Mouse (Mus musculus): Measurements from ENCODE around the gene Dcst2. TPM values are rescaled to one million over a fixed set of nuclear protein-coding genes. Genes with fewer than 3 reads are reported as not detected.

The Dcst2 gene
- total RNA-seq, 1 experiment: not detected

GRCm38 (mm10) chr3:89355512-89355902 lies 6.3 kb upstream of the Dcst2 start:
- Histone ChIP-seq H3K9me3 (ENCODE audit: control insufficient read depth, insufficient read depth, low read depth, low read length) (no peaks in the 10 kb centered on the region), H3K36me3 (ENCODE audit: control insufficient read depth, insufficient read depth, low read length, poor library complexity, severe bottlenecking) (no peaks in the 10 kb centered on the region), H3K9ac (ENCODE audit: insufficient read depth, low read depth, low read length, poor library complexity, severe bottlenecking) (no peak overlapping the region), H3K27ac (ENCODE audit: insufficient read depth, low read depth, low read length, poor library complexity, severe bottlenecking) (no peak overlapping the region), H3K4me1 (ENCODE audit: control insufficient read depth in 2 of 2, insufficient read depth in 2 of 2, low read length in 2 of 2, poor library complexity in 1 of 2) (peaks cover 2 to 10% of the 10 kb centered on the region in 2 experiments; a peak in 1 of 4 replicates), H3K4me3 (ENCODE audit: insufficient read depth in 1 of 2, low read depth in 1 of 2, low read length in 2 of 2, poor library complexity in 1 of 2, severe bottlenecking in 1 of 2) (no peak overlapping the region)
- no peak for TF ChIP-seq MAFK (IDR thresholded peaks at IDR 0.05; ENCODE audit: insufficient read depth, low read depth, low read length)
- TF ChIP-seq HCFC1 (IDR thresholded peaks at IDR 0.05; ENCODE audit: borderline replicate concordance, insufficient read depth, low read length): no peak
- no peak for TF ChIP-seq CHD2 (IDR thresholded peaks at IDR 0.05; ENCODE audit: low read depth, low read length)
- no peak for TF ChIP-seq ZC3H11A (IDR thresholded peaks at IDR 0.05; ENCODE audit: borderline replicate concordance, low read depth, low read length)
- no peak for TF ChIP-seq ZNF384 (IDR thresholded peaks at IDR 0.05; ENCODE audit: low read depth, low read length)
- DNase-seq (ENCODE audit: low read depth, low spot score): no peak
- in situ Hi-C loops (cut with MboI; ENCODE audit: low sequenced_read_pairs in 2 of 2, unreplicated experiment in 2 of 2): no loop called here

DNA sequence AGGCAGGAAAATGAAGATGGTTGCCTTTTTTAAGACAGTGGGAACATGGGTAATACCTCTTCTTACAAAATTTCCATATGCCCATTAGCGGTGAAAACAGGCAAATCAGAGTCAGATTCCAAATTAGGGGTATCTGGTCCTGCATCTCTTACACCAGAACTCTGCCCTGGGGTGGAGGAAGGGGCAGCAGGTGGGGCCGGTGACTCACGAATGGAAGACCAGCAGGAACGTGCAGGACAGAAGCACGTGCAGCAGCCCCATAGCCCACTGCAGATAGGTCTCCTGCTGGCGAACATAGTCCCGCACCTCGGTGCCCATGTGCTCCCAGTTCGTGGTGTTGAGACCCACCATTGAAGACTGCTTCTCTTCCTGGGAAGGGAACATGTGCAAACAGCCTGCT lies 5.7 kb upstream of the Dcst2 start:
- Histone ChIP-seq H3K27ac (ENCODE audit: insufficient read depth, low read depth, low read length, poor library complexity, severe bottlenecking) (no peak overlapping the region), H3K4me1 (ENCODE audit: control insufficient read depth in 2 of 2, insufficient read depth in 2 of 2, low read length in 2 of 2, poor library complexity in 1 of 2) (peaks cover 0 to 10% of the 10 kb centered on the region in 2 experiments; a peak in 1 of 4 replicates), H3K4me3 (ENCODE audit: insufficient read depth in 1 of 2, low read depth in 1 of 2, low read length in 2 of 2, poor library complexity in 1 of 2, severe bottlenecking in 1 of 2) (no peak overlapping the region), H3K9ac (ENCODE audit: insufficient read depth, low read depth, low read length, poor library complexity, severe bottlenecking) (no peak overlapping the region), H3K9me3 (ENCODE audit: control insufficient read depth, insufficient read depth, low read depth, low read length) (no peaks in the 10 kb centered on the region), H3K36me3 (ENCODE audit: control insufficient read depth, insufficient read depth, low read length, poor library complexity, severe bottlenecking) (no peaks in the 10 kb centered on the region)
- no peak for DNase-seq (ENCODE audit: low read depth, low spot score)
- TF ChIP-seq ZNF384 (IDR thresholded peaks at IDR 0.05; ENCODE audit: low read depth, low read length) (no peak), MAFK (IDR thresholded peaks at IDR 0.05; ENCODE audit: insufficient read depth, low read depth, low read length) (no peak), CHD2 (IDR thresholded peaks at IDR 0.05; ENCODE audit: low read depth, low read length) (no peak), ZC3H11A (IDR thresholded peaks at IDR 0.05; ENCODE audit: borderline replicate concordance, low read depth, low read length) (no peak)
- in situ Hi-C loops (cut with MboI; ENCODE audit: low sequenced_read_pairs in 2 of 2, unreplicated experiment in 2 of 2): no loop called here

- no peak for DNase-seq (ENCODE audit: low read depth, low spot score)
- TF ChIP-seq MAFK (IDR thresholded peaks at IDR 0.05; ENCODE audit: insufficient read depth, low read depth, low read length): no peak
- TF ChIP-seq ZNF384 (IDR thresholded peaks at IDR 0.05; ENCODE audit: low read depth, low read length): no peak
- TF ChIP-seq HCFC1 (IDR thresholded peaks at IDR 0.05; ENCODE audit: borderline replicate concordance, insufficient read depth, low read length): no peak
- TF ChIP-seq CHD2 (IDR thresholded peaks at IDR 0.05; ENCODE audit: low read depth, low read length): no peak
- no peak for TF ChIP-seq ZC3H11A (IDR thresholded peaks at IDR 0.05; ENCODE audit: borderline replicate concordance, low read depth, low read length)
- Histone ChIP-seq H3K9me3 (ENCODE audit: control insufficient read depth, insufficient read depth, low read depth, low read length) (no peaks in the 10 kb centered on the region), H3K4me3 (ENCODE audit: insufficient read depth in 1 of 2, low read depth in 1 of 2, low read length in 2 of 2, poor library complexity in 1 of 2, severe bottlenecking in 1 of 2) (no peak overlapping the region), H3K36me3 (ENCODE audit: control insufficient read depth, insufficient read depth, low read length, poor library complexity, severe bottlenecking) (no peaks in the 10 kb centered on the region), H3K9ac (ENCODE audit: insufficient read depth, low read depth, low read length, poor library complexity, severe bottlenecking) (no peak overlapping the region), H3K4me1 (ENCODE audit: control insufficient read depth in 2 of 2, insufficient read depth in 2 of 2, low read length in 2 of 2, poor library complexity in 1 of 2) (peaks cover 0 to 10% of the 10 kb centered on the region in 2 experiments; a peak in 1 of 4 replicates), H3K27ac (ENCODE audit: insufficient read depth, low read depth, low read length, poor library complexity, severe bottlenecking) (no peak overlapping the region)
- in situ Hi-C loops (cut with MboI; ENCODE audit: low sequenced_read_pairs in 2 of 2, unreplicated experiment in 2 of 2): no loop called here
These were observed 2.1 kb upstream of the Dcst2 start for GRCm38 (mm10) chr3:89359630-89360029.

DNA sequence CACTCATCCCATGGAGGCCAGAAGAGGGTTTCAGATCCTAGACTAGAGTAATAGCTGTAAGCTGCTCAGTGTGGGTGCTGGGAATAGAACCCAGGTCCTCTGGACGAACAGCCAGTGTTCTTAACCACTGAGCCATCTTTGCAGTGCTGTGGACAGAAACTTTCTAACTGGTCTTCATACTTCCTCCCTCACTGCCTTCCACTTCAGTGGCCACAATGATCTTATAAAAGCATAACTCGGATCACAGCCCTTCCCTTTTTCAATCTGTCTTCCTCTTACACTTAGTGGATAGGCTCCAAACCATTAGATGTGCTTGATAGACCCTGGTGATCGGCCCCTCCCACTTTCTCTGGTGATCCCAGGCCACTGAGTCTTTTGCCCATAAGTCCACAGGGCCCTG lies 1.5 kb upstream of the Dcst2 start:
- Histone ChIP-seq H3K27ac (ENCODE audit: insufficient read depth, low read depth, low read length, poor library complexity, severe bottlenecking) (no peak overlapping the region), H3K9me3 (ENCODE audit: control insufficient read depth, insufficient read depth, low read depth, low read length) (no peaks in the 10 kb centered on the region), H3K4me1 (ENCODE audit: control insufficient read depth in 2 of 2, insufficient read depth in 2 of 2, low read length in 2 of 2, poor library complexity in 1 of 2) (peaks cover 0 to 7% of the 10 kb centered on the region in 2 experiments; a peak in 1 of 4 replicates), H3K9ac (ENCODE audit: insufficient read depth, low read depth, low read length, poor library complexity, severe bottlenecking) (no peak overlapping the region), H3K4me3 (ENCODE audit: insufficient read depth in 1 of 2, low read depth in 1 of 2, low read length in 2 of 2, poor library complexity in 1 of 2, severe bottlenecking in 1 of 2) (no peak overlapping the region), H3K36me3 (ENCODE audit: control insufficient read depth, insufficient read depth, low read length, poor library complexity, severe bottlenecking) (no peaks in the 10 kb centered on the region)
- in situ Hi-C loops (cut with MboI; ENCODE audit: low sequenced_read_pairs in 2 of 2, unreplicated experiment in 2 of 2): no loop called here
- TF ChIP-seq HCFC1 (IDR thresholded peaks at IDR 0.05; ENCODE audit: borderline replicate concordance, insufficient read depth, low read length) (no peak), ZC3H11A (IDR thresholded peaks at IDR 0.05; ENCODE audit: borderline replicate concordance, low read depth, low read length) (no peak)
- no peak for DNase-seq (ENCODE audit: low read depth, low spot score)

DNA sequence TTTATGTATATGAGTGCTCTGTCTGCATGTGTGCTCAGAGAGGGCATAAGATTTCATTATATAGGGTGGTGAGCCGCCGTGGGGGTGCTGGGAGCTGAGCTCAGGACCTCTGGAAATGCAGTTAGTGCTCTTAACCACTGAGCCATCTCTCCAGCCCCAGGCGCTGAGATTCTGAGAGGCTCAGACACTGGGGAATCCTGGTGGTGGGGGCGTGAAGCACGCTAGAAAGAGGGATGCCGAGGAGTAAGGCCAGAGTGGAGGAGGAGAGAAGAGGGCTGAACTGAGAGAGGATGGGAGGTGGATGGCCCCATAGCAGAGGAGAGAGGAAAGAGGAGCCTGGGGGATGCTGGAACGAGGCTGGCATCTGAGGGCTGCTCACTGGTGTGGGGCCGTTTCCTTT lies 2.9 kb downstream of the Dcst2 start:
- H3K4me1 ChIP-seq (ENCODE audit: control insufficient read depth in 2 of 2, insufficient read depth in 2 of 2, low read length in 2 of 2, poor library complexity in 1 of 2): peaks cover 0 to under 1% of the 10 kb centered on the region in 2 experiments; a peak in 1 of 4 replicates
- H3K36me3 ChIP-seq (ENCODE audit: control insufficient read depth, insufficient read depth, low read length, poor library complexity, severe bottlenecking): no peaks in the 10 kb centered on the region
- in situ Hi-C loops (cut with MboI; ENCODE audit: low sequenced_read_pairs in 2 of 2, unreplicated experiment in 2 of 2): no loop called here
- H3K27ac ChIP-seq (ENCODE audit: insufficient read depth, low read depth, low read length, poor library complexity, severe bottlenecking): no peak overlapping the region
- DNase-seq (ENCODE audit: low read depth, low spot score): no peak
- H3K9me3 ChIP-seq (ENCODE audit: control insufficient read depth, insufficient read depth, low read depth, low read length): no peaks in the 10 kb centered on the region
- H3K9ac ChIP-seq (ENCODE audit: insufficient read depth, low read depth, low read length, poor library complexity, severe bottlenecking): no peak overlapping the region
- no peak overlapping the region for H3K4me3 ChIP-seq (ENCODE audit: insufficient read depth in 1 of 2, low read depth in 1 of 2, low read length in 2 of 2, poor library complexity in 1 of 2, severe bottlenecking in 1 of 2)
- no peak for TF ChIP-seq ZNF384 (IDR thresholded peaks at IDR 0.05; ENCODE audit: low read depth, low read length)
- no peak for TF ChIP-seq ZC3H11A (IDR thresholded peaks at IDR 0.05; ENCODE audit: borderline replicate concordance, low read depth, low read length)
- TF ChIP-seq MAFK (IDR thresholded peaks at IDR 0.05; ENCODE audit: insufficient read depth, low read depth, low read length): no peak

Data from ES-E14 (cell line).